Mouse (Mus musculus) heart, embryonic 15.5 days (tissue): ENCODE data around the gene Tmem150a. TPM values are rescaled to one million over a fixed set of nuclear protein-coding genes. Genes with fewer than 3 reads are reported as not detected.

Experiments used
- polyA plus RNA-seq: library from polyadenylated mRNA; unstranded; fragments of >200 nt; fragmentation: Nextera tagmentation; extraction: Ambion mirVana; gene quantifications from 2 replicates; pipeline ENCODE4 v1.2.1, GENCODE M21; 2015

The Tmem150a gene
- polyA plus RNA-seq, 1 experiment from 2014 or later = 11.1 TPM

Other genes starting within 250 kb of the Tmem150a start
- 14.0 and 17.4 TPM in 2 replicates for gene Atoh8, start 119.9 kb upstream of the Tmem150a start, polyA plus RNA-seq
- 2.1 and 6.4 TPM in 2 replicates for gene Sftpb, start 50.8 kb upstream of the Tmem150a start, polyA plus RNA-seq
- gene Usp39, start 10.3 kb upstream of the Tmem150a start, polyA plus RNA-seq = 25.3 and 28.0 TPM in 2 replicates
- 15.6 and 20.0 TPM in 2 replicates for gene 0610030E20Rik, start 8.1 kb upstream of the Tmem150a start, polyA plus RNA-seq
- gene Rnf181, start 11.5 kb downstream of the Tmem150a start, polyA plus RNA-seq = 76.8 and 86.0 TPM in 2 replicates
- 43.2 and 46.1 TPM in 2 replicates for gene Vamp5, start 25.0 kb downstream of the Tmem150a start, polyA plus RNA-seq
- gene Vamp8, start 35.3 kb downstream of the Tmem150a start, polyA plus RNA-seq = 123 and 142 TPM in 2 replicates
- gene Ggcx, start 58.9 kb downstream of the Tmem150a start, polyA plus RNA-seq = 27.7 and 32.1 TPM in 2 replicates
- 247 and 267 TPM in 2 replicates for gene Mat2a, start 84.1 kb downstream of the Tmem150a start, polyA plus RNA-seq
- not detected in 2 replicates for gene Sh2d6, start 166.3 kb downstream of the Tmem150a start, polyA plus RNA-seq
- 22.6 and 36.5 TPM in 2 replicates for gene Capg, start 188.9 kb downstream of the Tmem150a start, polyA plus RNA-seq
- 12.3 and 13.5 TPM in 2 replicates for gene Elmod3, start 243.0 kb downstream of the Tmem150a start, polyA plus RNA-seq
- 19.8 and 21.4 TPM in 2 replicates for gene Retsat, start 243.0 kb downstream of the Tmem150a start, polyA plus RNA-seq